Mouse (Mus musculus) frontal cortex, adult 2 months (tissue): ENCODE data around the gene Vtn. TPM values are rescaled to one million over a fixed set of nuclear protein-coding genes. Genes with fewer than 3 reads are reported as not detected.

Experiments used
- DNase-seq, 2 experiments: peaks; one replicate each; pipeline ENCODE4 v3.0.0; 2022; ENCODE audit warnings: low spot score in 1 of 2; ENCODE audit errors: extremely low spot score in 1 of 2
- polyA plus RNA-seq: library from polyadenylated mRNA; depleted of rRNA; stranded (reverse); fragments of >200 nt; gene quantifications from 2 replicates; pipeline ENCODE4 v1.2.3, GENCODE M21; 2012; rRNA removed

Gene Vtn
- polyA plus RNA-seq: 181 and 199 TPM in 2 replicates

GRCm38 (mm10) chr11:78499004-78499403, at the start of gene Vtn:
Vtn (plus strand) TSS chr11:78499091.
- DNase-seq: no peak

GRCm38 (mm10) chr11:78450337-78450736, 48.6 kb upstream of the Vtn start:
- no peak for DNase-seq

- peak in 1 of 2 experiments; percentile 77 for DNase-seq
Observed at GRCm38 (mm10) chr11:78453675-78454074, 45.2 kb upstream of the Vtn start.

- no peak for DNase-seq
Observed at GRCm38 (mm10) chr11:78454276-78454675, 44.6 kb upstream of the Vtn start.

- DNase-seq: peak in 1 of 2 experiments; percentile 46
Observed at GRCm38 (mm10) chr11:78455308-78455707, 43.6 kb upstream of the Vtn start.

GRCm38 (mm10) chr11:78458740-78459139, 40.2 kb upstream of the Vtn start:
- no peak for DNase-seq

- DNase-seq: no peak
Observed at GRCm38 (mm10) chr11:78461894-78462293, 37.0 kb upstream of the Vtn start.

GRCm38 (mm10) chr11:78462669-78463068, 36.2 kb upstream of the Vtn start:
- DNase-seq: no peak

- no peak for DNase-seq
Observed at GRCm38 (mm10) chr11:78463286-78464036, 35.4 kb upstream of the Vtn start.

GRCm38 (mm10) chr11:78465116-78465515, 33.8 kb upstream of the Vtn start:
- no peak for DNase-seq

GRCm38 (mm10) chr11:78465568-78466180, 33.2 kb upstream of the Vtn start, which contains the start of gene Slc46a1:
Slc46a1 (plus strand) TSS chr11:78465697.
- DNase-seq: peak; percentile 49 to 81

- no peak for DNase-seq
Observed at GRCm38 (mm10) chr11:78466242-78466912, 32.5 kb upstream of the Vtn start.

- DNase-seq: no peak
Observed at GRCm38 (mm10) chr11:78467515-78467914, 31.4 kb upstream of the Vtn start.

- no peak for DNase-seq
Observed at GRCm38 (mm10) chr11:78467932-78468331, 31.0 kb upstream of the Vtn start.

- DNase-seq: no peak
Observed at GRCm38 (mm10) chr11:78471326-78472103, 27.4 kb upstream of the Vtn start.

- no peak for DNase-seq
Observed at GRCm38 (mm10) chr11:78475289-78475688, 23.6 kb upstream of the Vtn start.

- DNase-seq: no peak
Observed at GRCm38 (mm10) chr11:78483639-78484038, 15.3 kb upstream of the Vtn start.

- peak in 1 of 2 experiments; percentile 86 for DNase-seq
Observed at GRCm38 (mm10) chr11:78488168-78488567, 10.7 kb upstream of the Vtn start.

- peak in 1 of 2 experiments; percentile 62 for DNase-seq
Observed at GRCm38 (mm10) chr11:78490781-78491241, 8.1 kb upstream of the Vtn start.

- no peak for DNase-seq
Observed at GRCm38 (mm10) chr11:78495904-78496303, 3.0 kb upstream of the Vtn start.
